15 mouse cellular contexts compared by ENCODE assay signal in the genomic region with DNA sequence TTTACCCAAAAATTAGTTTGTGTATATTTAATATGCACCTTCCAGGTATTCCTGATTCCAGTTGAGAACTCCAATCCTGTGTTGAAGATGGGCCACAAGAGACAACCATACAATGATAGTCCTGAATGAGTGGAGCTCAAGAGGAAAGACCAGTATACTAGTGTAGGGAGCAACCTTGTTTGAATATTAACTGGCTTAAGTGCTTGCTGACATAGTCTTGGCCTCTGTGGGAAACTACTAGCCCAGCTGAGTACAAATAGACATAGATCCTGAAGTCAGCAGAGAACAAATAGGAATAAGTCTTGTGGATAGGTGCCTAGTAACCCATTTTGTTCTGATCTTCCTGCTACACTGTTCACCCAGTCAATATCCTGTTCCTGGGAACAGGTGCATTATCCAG.
"Had no signal": no experiment of that assay in that cellular context is flagged by ENCODE, and none has a peak within 500 bp of the region (broad histone marks: within the 10 kb centered on the region; RNA-seq: fewer than 3 reads in every experiment).

No protein-coding gene starts in this region.

- H3K4me3 ChIP-seq: neural tube, embryonic 15.5 days; stomach, embryonic 15.5 days had no signal

- DNase-seq: retina, postnatal 1 day; right cerebral cortex, adult 18-20 months; right cerebral cortex, postnatal 14 days; right cerebral cortex, postnatal 25 days; right cerebral cortex, postnatal 4 days; spleen, adult 18-20 months; thymus, adult 18-20 months; thymus, adult 2 months; thymus, postnatal 14 days; thymus, postnatal 25 days; thymus, postnatal 36 days; thymus, postnatal 4 days had no signal

- H3K9ac ChIP-seq: neural tube, embryonic 15.5 days; stomach, embryonic 15.5 days had no signal

- H3K27me3 ChIP-seq: neural tube, embryonic 15.5 days; stomach, embryonic 15.5 days had no signal

- H3K4me1 ChIP-seq: neural tube, embryonic 15.5 days; stomach, embryonic 15.5 days had no signal

- H3K36me3 ChIP-seq: neural tube, embryonic 15.5 days; stomach, embryonic 15.5 days had no signal

- H3K9me3 ChIP-seq: neural tube, embryonic 15.5 days; stomach, embryonic 15.5 days had no signal

- H3K27ac ChIP-seq: neural tube, embryonic 15.5 days; stomach, embryonic 15.5 days; stomach, postnatal 0 days had no signal

- H3K4me2 ChIP-seq: neural tube, embryonic 15.5 days; stomach, embryonic 15.5 days had no signal
